45 mouse cellular contexts compared by ENCODE assay signal in genomic region chr6:42364607-42365006, GRCm38 (mm10). TPM values are rescaled to one million over a fixed set of nuclear protein-coding genes. Genes with fewer than 3 reads are reported as not detected.
"Had no signal": no experiment of that assay in that cellular context is flagged by ENCODE, and none has a peak within 500 bp of the region (broad histone marks: within the 10 kb centered on the region; RNA-seq: fewer than 3 reads in every experiment).

No protein-coding gene starts in this region.

- H3K4me1 ChIP-seq: limb, embryonic 12.5 days; limb, embryonic 13.5 days; midbrain, embryonic 13.5 days; midbrain, embryonic 15.5 days; neural tube, embryonic 12.5 days had no signal

- H3K9me3 ChIP-seq: limb, embryonic 10.5 days; limb, embryonic 12.5 days; limb, embryonic 13.5 days; limb, embryonic 15.5 days; liver, embryonic 12.5 days; liver, embryonic 13.5 days; liver, embryonic 15.5 days; lung, embryonic 15.5 days; midbrain, embryonic 10.5 days; midbrain, embryonic 12.5 days; midbrain, embryonic 13.5 days; midbrain, embryonic 15.5 days; neural tube, embryonic 12.5 days had no signal

- H3K36me3 ChIP-seq: liver, embryonic 13.5 days; midbrain, embryonic 15.5 days had no signal

- ATAC-seq: liver, embryonic 12.5 days; liver, postnatal 0 days; lung, postnatal 0 days; midbrain, embryonic 13.5 days; midbrain, embryonic 15.5 days; midbrain, embryonic 16.5 days had no signal

- H3K4me3 ChIP-seq: left cerebral cortex, adult 2 months; limb, embryonic 10.5 days; limb, embryonic 12.5 days; limb, embryonic 13.5 days; limb, embryonic 15.5 days; liver, embryonic 12.5 days; liver, embryonic 13.5 days; liver, embryonic 15.5 days; lung, embryonic 15.5 days; midbrain, embryonic 10.5 days; midbrain, embryonic 12.5 days; midbrain, embryonic 13.5 days; midbrain, embryonic 15.5 days; neural tube, embryonic 12.5 days had no signal

- H3K27me3 ChIP-seq: limb, embryonic 12.5 days; limb, embryonic 13.5 days; limb, embryonic 15.5 days; liver, embryonic 12.5 days; liver, embryonic 13.5 days; liver, embryonic 15.5 days; lung, embryonic 15.5 days; midbrain, embryonic 12.5 days; midbrain, embryonic 13.5 days; midbrain, embryonic 15.5 days; neural tube, embryonic 12.5 days had no signal

- H3K4me2 ChIP-seq: limb, embryonic 12.5 days; limb, embryonic 13.5 days; limb, embryonic 15.5 days; liver, embryonic 11.5 days; liver, embryonic 12.5 days; liver, embryonic 13.5 days; liver, embryonic 15.5 days; lung, embryonic 14.5 days; lung, embryonic 15.5 days; midbrain, embryonic 11.5 days; midbrain, embryonic 12.5 days; midbrain, embryonic 13.5 days; midbrain, embryonic 15.5 days; neural tube, embryonic 12.5 days had no signal

- DNase-seq: left cerebral cortex, postnatal 4 days; liver; liver, embryonic 13.5 days; liver, postnatal 0 days; lung, adult 18-20 months; lung, adult 2 months; lung, embryonic 14.5 days; lung, postnatal 10 days; lung, postnatal 14 days; lung, postnatal 36 days; lung, postnatal 4 days; midbrain, embryonic 14.5 days had no signal

RNA-seq across cellular contexts. Expression of gene Epha1, which starts 8.5 kb away (rescaled TPM):
- total RNA-seq: megakaryocyte-erythroid progenitor cell, adult 5-6 weeks; monocyte, adult 5-6 weeks had no signal
- polyA plus RNA-seq: macrophage had no signal

RNA-seq across cellular contexts. Expression of gene Tas2r143, which starts 35.4 kb away (rescaled TPM):
- total RNA-seq: left cerebral cortex, adult 2 months; left cerebral cortex, adult 8-10 months; left cerebral cortex, postnatal 10 days; left cerebral cortex, postnatal 14 days; left cerebral cortex, postnatal 25 days; left cerebral cortex, postnatal 4 days; megakaryocyte progenitor cell, adult 5-6 weeks; midbrain, postnatal 0 days had no signal
- polyA plus RNA-seq: limb, embryonic 10.5 days; limb, embryonic 11.5 days; limb, embryonic 12.5 days; limb, embryonic 13.5 days; limb, embryonic 15.5 days; liver, embryonic 11.5 days; liver, embryonic 12.5 days; liver, embryonic 13.5 days; liver, embryonic 14.5 days; liver, embryonic 15.5 days; liver, embryonic 16.5 days; liver, postnatal 0 days; lung, embryonic 14.5 days; lung, embryonic 15.5 days; lung, embryonic 16.5 days; lung, postnatal 0 days; macrophage; midbrain, embryonic 10.5 days; midbrain, embryonic 11.5 days; midbrain, embryonic 12.5 days; midbrain, embryonic 13.5 days; midbrain, embryonic 14.5 days; midbrain, embryonic 15.5 days; midbrain, embryonic 16.5 days; midbrain, postnatal 0 days; neural tube, embryonic 11.5 days; neural tube, embryonic 12.5 days had no signal

RNA-seq across cellular contexts. Expression of gene Fam131b, which starts 40.2 kb away (rescaled TPM):
- total RNA-seq: liver, adult 2 months; megakaryocyte progenitor cell, adult 5-6 weeks; megakaryocyte-erythroid progenitor cell, adult 5-6 weeks; monocyte, adult 5-6 weeks had no signal
- polyA plus RNA-seq: liver, adult 2 months; liver, embryonic 12.5 days; liver, embryonic 15.5 days; liver, embryonic 16.5 days; liver, postnatal 0 days; lung, postnatal 0 days; macrophage had no signal

RNA-seq across cellular contexts. Expression of gene Tas2r135, which starts 40.6 kb away (rescaled TPM):
- total RNA-seq: left cerebral cortex, adult 2 months; left cerebral cortex, adult 8-10 months; left cerebral cortex, postnatal 10 days; left cerebral cortex, postnatal 14 days; left cerebral cortex, postnatal 25 days; left cerebral cortex, postnatal 36 days; megakaryocyte progenitor cell, adult 5-6 weeks; megakaryocyte-erythroid progenitor cell, adult 5-6 weeks; midbrain, postnatal 0 days; monocyte, adult 5-6 weeks had no signal
- polyA plus RNA-seq: limb, embryonic 10.5 days; limb, embryonic 11.5 days; limb, embryonic 12.5 days; limb, embryonic 13.5 days; limb, embryonic 15.5 days; liver, adult 2 months; liver, embryonic 11.5 days; liver, embryonic 12.5 days; liver, embryonic 13.5 days; liver, embryonic 14.5 days; liver, embryonic 15.5 days; liver, embryonic 16.5 days; liver, postnatal 0 days; lung, embryonic 14.5 days; lung, embryonic 15.5 days; lung, embryonic 16.5 days; macrophage; midbrain, embryonic 10.5 days; midbrain, embryonic 11.5 days; midbrain, embryonic 12.5 days; midbrain, embryonic 13.5 days; midbrain, embryonic 14.5 days; midbrain, embryonic 15.5 days; midbrain, embryonic 16.5 days; midbrain, postnatal 0 days; neural tube, embryonic 11.5 days; neural tube, embryonic 12.5 days had no signal
